Mouse (Mus musculus) liver, adult 2 months (tissue): Measurements from ENCODE around the gene Znrf2. TPM values are rescaled to one million over a fixed set of nuclear protein-coding genes. Genes with fewer than 3 reads are reported as not detected.

Experiments
- DNase-seq: peaks from one replicate; pipeline ENCODE4 v3.0.0-alpha.2; 2011; ENCODE audit warnings: low read depth, low spot score; ENCODE audit errors: extremely low read depth
- H3K27ac ChIP-seq: fragments of 200-500 bp; replicated peaks from 2 replicates; pipeline ENCODE4 v1.5.1; 2012; ENCODE audit warnings: low read depth, mild to moderate bottlenecking, control low read depth, inconsistent platforms, low read length; ENCODE audit not compliant: insufficient read depth
- H3K27me3 ChIP-seq: fragments of 200-500 bp; 2 replicates; pipeline ENCODE4 v1.6.1; 2012; ENCODE audit warnings: mild to moderate bottlenecking, moderate library complexity, low read length, inconsistent platforms; ENCODE audit not compliant: control insufficient read depth, insufficient read depth
- H3K36me3 ChIP-seq: fragments of 200-500 bp; 2 replicates; pipeline ENCODE4 v1.6.1; 2012; ENCODE audit warnings: low read length, inconsistent platforms; ENCODE audit not compliant: control insufficient read depth, insufficient read depth
- H3K4me1 ChIP-seq: fragments of 200-500 bp; 2 replicates; pipeline ENCODE4 v1.6.1; 2011; ENCODE audit warnings: low read length; ENCODE audit not compliant: control insufficient read depth, insufficient read depth
- H3K4me3 ChIP-seq: fragments of 200-500 bp; 2 replicates; pipeline ENCODE4 v1.5.1; 2011; ENCODE audit warnings: low read depth, mild to moderate bottlenecking, control low read depth, low read length, moderate library complexity; ENCODE audit not compliant: insufficient read depth
- H3K79me2 ChIP-seq: fragments of 200-500 bp; 2 replicates; pipeline ENCODE4 v1.6.1; 2012; ENCODE audit warnings: inconsistent platforms, mild to moderate bottlenecking, low read length, moderate library complexity; ENCODE audit not compliant: control insufficient read depth, insufficient read depth
- H3K9ac ChIP-seq: fragments of 200-500 bp; 2 replicates; pipeline ENCODE4 v1.6.1; 2012; ENCODE audit warnings: low read depth, mild to moderate bottlenecking, control low read depth, inconsistent platforms, low read length
- CTCF ChIP-seq: fragments of 200-500 bp; IDR thresholded peaks from 2 replicates; pipeline ENCODE4 v1.5.1; 2011; ENCODE audit warnings: low read depth, low read length, control low read depth
- POLR2A ChIP-seq: fragments of 200-500 bp; IDR thresholded peaks from 2 replicates; pipeline ENCODE4 v1.6.1; 2011; ENCODE audit warnings: low read length, control low read depth; ENCODE audit not compliant: insufficient read depth; ENCODE audit errors: extremely low read depth
- WGBS: fragments of 180-500 bp; shearing (Covaris S2); methylation state at CpG from one replicate; pipeline ENCODE4 v1.1.7; 2018; 5-methylcytosine and 5-hydroxymethylcytosine counted together
- polyA plus RNA-seq: library from polyadenylated mRNA; depleted of rRNA; stranded (reverse); fragments of >200 nt; gene quantifications from 2 replicates; pipeline ENCODE4 v1.2.3, GENCODE M21; 2012
- total RNA-seq: library from RNA; depleted of rRNA; stranded (reverse); fragments of >200 nt; gene quantifications from 2 replicates; pipeline ENCODE4 v1.2.3, GENCODE M21; 2014

The Znrf2 gene
- total and polyA plus RNA-seq, 2 experiments = 16.2 to 27.8 TPM

DNA sequence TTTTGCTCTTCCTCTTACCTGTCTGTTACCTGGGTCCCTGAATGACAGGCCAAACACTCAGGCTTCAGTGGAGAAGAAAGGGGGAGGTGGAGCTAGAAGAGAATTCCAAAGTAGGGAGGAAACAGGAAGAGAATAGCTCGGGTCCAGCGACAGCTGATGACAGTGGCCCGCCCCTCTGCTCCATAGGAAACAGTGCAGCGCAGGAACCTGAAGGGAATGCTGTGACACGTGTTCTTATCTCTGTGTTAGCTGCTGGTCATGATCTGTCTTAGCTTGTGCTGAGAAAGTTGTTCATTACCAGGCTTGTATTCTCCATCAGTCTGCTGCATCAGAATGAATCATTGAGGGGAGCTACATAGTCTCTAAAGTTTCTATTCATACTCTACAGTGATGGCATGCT is 60.1 kb downstream of the Znrf2 start:
- no peaks in the 10 kb centered on the region for H3K4me1 ChIP-seq
- no peaks in the 10 kb centered on the region for H3K27me3 ChIP-seq
- no peaks in the 10 kb centered on the region; the same call in 1 of the 2 replicates for H3K36me3 ChIP-seq
- peaks cover 3% of the 10 kb centered on the region; the same call in 1 of the 2 replicates for H3K79me2 ChIP-seq
- TF ChIP-seq POLR2A (no peak), CTCF (no peak)
- H3K9ac ChIP-seq = no peak overlapping the region
- 56% methylated on average over 5 of the region's 5 CpGs for WGBS
- DNase-seq = no peak
- H3K4me3 ChIP-seq = no peak overlapping the region
- H3K27ac ChIP-seq = no peak overlapping the region

DNA sequence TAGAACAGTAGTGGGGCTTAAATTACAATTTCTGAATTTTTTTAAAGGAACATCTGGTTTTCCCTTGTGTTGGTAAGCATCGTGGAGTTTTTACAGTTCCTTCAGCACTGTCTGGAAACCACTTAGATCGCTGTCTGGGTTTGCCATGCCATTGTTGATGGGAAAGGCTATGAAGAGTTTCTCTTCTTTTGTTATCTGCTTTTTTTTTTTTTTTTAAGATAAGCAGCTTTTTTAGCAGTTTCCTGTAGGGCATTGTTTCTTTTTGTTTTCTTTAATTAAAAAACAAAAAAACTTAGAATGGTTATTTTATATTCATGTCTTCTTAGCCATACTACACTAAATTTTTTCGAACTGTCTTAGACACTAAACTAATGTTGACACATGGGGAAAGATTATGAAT is 60.9 kb downstream of the Znrf2 start:
- H3K36me3 ChIP-seq = no peaks in the 10 kb centered on the region; the same call in 1 of the 2 replicates
- WGBS = 82% methylated on average over 3 of the region's 3 CpGs
- peaks cover 3% of the 10 kb centered on the region; the same call in 1 of the 2 replicates for H3K79me2 ChIP-seq
- no peak overlapping the region for H3K27ac ChIP-seq
- no peaks in the 10 kb centered on the region for H3K27me3 ChIP-seq
- DNase-seq = no peak
- no peaks in the 10 kb centered on the region for H3K4me1 ChIP-seq
- no peak for TF ChIP-seq POLR2A
- TF ChIP-seq CTCF = no peak
- H3K9ac ChIP-seq = no peak overlapping the region
- H3K4me3 ChIP-seq = no peak overlapping the region

DNA sequence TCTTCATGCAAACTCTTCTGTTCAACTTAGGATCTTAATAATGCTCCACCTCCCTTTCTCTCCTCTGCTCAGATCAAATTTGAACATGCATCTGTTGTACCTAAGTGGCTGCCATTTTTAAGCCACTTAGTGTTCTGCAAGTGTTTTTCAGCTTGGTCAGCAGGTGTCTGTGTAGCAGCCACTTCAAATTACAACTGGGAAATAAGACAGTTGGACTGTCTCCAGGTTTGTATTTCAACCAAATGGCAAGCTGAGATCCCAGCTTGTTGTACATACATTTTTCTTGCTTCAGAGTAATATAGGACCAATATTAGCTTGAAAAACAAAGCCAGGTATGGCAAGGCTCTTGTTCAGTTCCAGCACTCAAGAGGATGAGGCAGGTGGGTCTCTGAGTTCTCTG is 61.8 kb downstream of the Znrf2 start:
- TF ChIP-seq CTCF (no peak), POLR2A (no peak)
- H3K27me3 ChIP-seq = no peaks in the 10 kb centered on the region
- H3K79me2 ChIP-seq = peaks cover 3% of the 10 kb centered on the region; the same call in 1 of the 2 replicates
- no peak overlapping the region for H3K9ac ChIP-seq
- no peaks in the 10 kb centered on the region; the same call in 1 of the 2 replicates for H3K36me3 ChIP-seq
- no peak for DNase-seq
- H3K4me1 ChIP-seq = peaks cover 3% of the 10 kb centered on the region; the same call in 1 of the 2 replicates
- no peak overlapping the region for H3K4me3 ChIP-seq
- no peak overlapping the region for H3K27ac ChIP-seq

DNA sequence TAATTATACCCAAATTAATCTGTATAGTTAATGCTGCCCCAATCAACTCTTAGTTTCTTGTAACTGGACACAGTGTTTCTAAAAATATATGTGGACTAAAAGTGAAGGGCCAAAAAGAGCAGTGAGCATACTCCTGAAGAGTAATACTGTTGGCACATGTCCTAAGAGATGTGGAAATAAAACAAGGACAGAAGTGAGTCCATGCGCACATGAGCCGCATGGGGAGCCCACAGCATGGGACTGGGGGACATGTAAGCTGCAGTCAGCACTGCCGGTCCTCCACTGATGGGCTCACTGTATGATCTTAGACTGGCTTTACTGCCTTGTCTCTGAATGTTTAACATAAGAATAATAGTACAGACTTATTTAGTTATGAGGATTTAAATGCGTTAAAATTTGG is 63.4 kb downstream of the Znrf2 start:
- Histone ChIP-seq H3K4me1 (peaks cover 5% of the 10 kb centered on the region), H3K27me3 (no peaks in the 10 kb centered on the region), H3K9ac (no peak overlapping the region), H3K27ac (no peak overlapping the region), H3K36me3 (no peaks in the 10 kb centered on the region; the same call in 1 of the 2 replicates), H3K4me3 (no peak overlapping the region), H3K79me2 (peaks cover 5% of the 10 kb centered on the region; the same call in 1 of the 2 replicates)
- TF ChIP-seq CTCF = no peak
- no peak for TF ChIP-seq POLR2A
- 82% methylated on average over 4 of the region's 4 CpGs for WGBS
- DNase-seq = no peak

DNA sequence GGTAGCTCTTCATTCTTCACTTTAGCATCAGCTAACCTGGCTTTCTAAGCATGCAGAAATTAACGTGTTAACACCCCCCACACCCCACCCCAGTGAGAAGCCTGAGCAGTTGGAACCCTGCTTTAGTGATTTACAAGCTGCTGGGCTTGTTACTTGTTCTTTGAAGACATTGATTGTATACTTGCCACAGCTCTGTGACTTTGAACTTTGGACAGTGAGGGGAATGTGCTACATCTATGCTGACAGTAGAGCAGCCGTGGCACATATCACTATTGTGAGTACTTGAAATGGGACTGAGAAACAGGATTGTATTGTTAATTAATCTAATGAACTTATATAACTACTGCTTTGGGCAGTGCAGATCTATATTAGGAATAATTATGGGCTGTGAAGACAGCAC is 66.7 kb downstream of the Znrf2 start:
- Histone ChIP-seq H3K36me3 (peaks cover 2% of the 10 kb centered on the region; the same call in 1 of the 2 replicates), H3K27me3 (no peaks in the 10 kb centered on the region), H3K4me3 (no peak overlapping the region), H3K9ac (no peak overlapping the region), H3K27ac (no peak overlapping the region), H3K4me1 (peaks cover 5% of the 10 kb centered on the region), H3K79me2 (peaks cover 2% of the 10 kb centered on the region; the same call in 1 of the 2 replicates)
- WGBS = 44% methylated on average over 2 of the region's 2 CpGs
- TF ChIP-seq POLR2A (no peak), CTCF (no peak)
- peak; percentile 58 for DNase-seq

DNA sequence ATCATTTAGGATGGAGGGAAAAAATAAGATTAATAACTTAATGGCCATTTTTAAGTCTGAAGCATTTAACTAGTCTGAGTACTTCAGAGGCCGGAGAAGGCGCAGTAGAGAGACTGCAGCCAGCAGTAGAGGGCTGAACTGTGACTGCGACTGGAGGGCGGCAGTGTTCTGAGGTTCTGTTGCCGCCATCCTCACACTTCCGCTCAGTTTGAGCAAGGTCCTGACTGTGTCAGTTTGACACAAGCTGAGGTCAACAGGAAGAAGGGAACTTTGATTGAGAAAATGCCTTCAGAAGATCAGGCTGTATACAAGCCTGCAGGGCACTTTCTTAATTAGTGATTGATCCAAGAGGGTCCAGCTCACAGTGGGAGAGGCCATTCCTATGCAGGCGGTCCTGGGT is 69.5 kb downstream of the Znrf2 start:
- no peak for DNase-seq
- no peak overlapping the region for H3K4me3 ChIP-seq
- H3K9ac ChIP-seq = no peak overlapping the region
- 78% methylated on average over 7 of the region's 7 CpGs for WGBS
- peaks cover 2% of the 10 kb centered on the region; the same call in 1 of the 2 replicates for H3K79me2 ChIP-seq
- H3K27me3 ChIP-seq = no peaks in the 10 kb centered on the region
- H3K27ac ChIP-seq = no peak overlapping the region
- H3K4me1 ChIP-seq = peaks cover 5% of the 10 kb centered on the region
- no peak for TF ChIP-seq CTCF
- TF ChIP-seq POLR2A = no peak
- H3K36me3 ChIP-seq = peaks cover 5% of the 10 kb centered on the region; the same call in 1 of the 2 replicates
